Mouse (Mus musculus): Measurements from ENCODE around the gene Usp3.

Usp3 gene

GRCm38 (mm10) chr9:66601006-66601405 is 8.1 kb upstream of the Usp3 start:
- no peak for DNase-seq

- DNase-seq = no peak
Measured at GRCm38 (mm10) chr9:66600551-66600950, 7.6 kb upstream of the Usp3 start.

GRCm38 (mm10) chr9:66599577-66599976 is 6.6 kb upstream of the Usp3 start:
- peak; percentile 87 for DNase-seq

GRCm38 (mm10) chr9:66598636-66599035 is 5.7 kb upstream of the Usp3 start:
- no peak for DNase-seq

GRCm38 (mm10) chr9:66597480-66598215 is 4.7 kb upstream of the Usp3 start:
- DNase-seq = no peak

GRCm38 (mm10) chr9:66597076-66597475 is 4.1 kb upstream of the Usp3 start:
- no peak for DNase-seq

GRCm38 (mm10) chr9:66595722-66596675 is 3.1 kb upstream of the Usp3 start:
- DNase-seq = peak; percentile 72

GRCm38 (mm10) chr9:66594061-66594460 is 1.1 kb upstream of the Usp3 start:
- DNase-seq = no peak

GRCm38 (mm10) chr9:66593613-66593969 is 649 bp upstream of the Usp3 start:
- no peak for DNase-seq

GRCm38 (mm10) chr9:66591851-66592645 is 894 bp downstream of the Usp3 start:
- peak; percentile 63 for DNase-seq

GRCm38 (mm10) chr9:66590051-66590450 is 2.9 kb downstream of the Usp3 start:
- no peak for DNase-seq

- DNase-seq = no peak
Measured at GRCm38 (mm10) chr9:66587016-66587415, 5.9 kb downstream of the Usp3 start.

- DNase-seq = peak; percentile 46
Measured at GRCm38 (mm10) chr9:66586533-66586932, 6.4 kb downstream of the Usp3 start.

GRCm38 (mm10) chr9:66585191-66585590 is 7.8 kb downstream of the Usp3 start:
- DNase-seq = no peak

GRCm38 (mm10) chr9:66584176-66584575 is 8.8 kb downstream of the Usp3 start:
- DNase-seq = no peak

- DNase-seq = no peak
Measured at GRCm38 (mm10) chr9:66583244-66583643, 9.7 kb downstream of the Usp3 start.

- no peak for DNase-seq
Measured at GRCm38 (mm10) chr9:66581694-66582093, 11.2 kb downstream of the Usp3 start.

GRCm38 (mm10) chr9:66580722-66581121 is 12.2 kb downstream of the Usp3 start:
- DNase-seq = no peak

GRCm38 (mm10) chr9:66575878-66576238 is 17.1 kb downstream of the Usp3 start:
- no peak for DNase-seq

GRCm38 (mm10) chr9:66575041-66575877 is 17.7 kb downstream of the Usp3 start:
- no peak for DNase-seq

- DNase-seq = no peak
Measured at GRCm38 (mm10) chr9:66571986-66572700, 20.8 kb downstream of the Usp3 start.

GRCm38 (mm10) chr9:66562215-66562614 is 30.7 kb downstream of the Usp3 start:
- DNase-seq = no peak

All from thymus, postnatal 25 days (tissue).